Mouse (Mus musculus): ENCODE measurements around the gene Rab3d.

- TF ChIP-seq CTCF (IDR thresholded peaks at IDR 0.05; ENCODE audit: borderline replicate concordance, extremely low read depth, insufficient read depth, insufficient read length) (no peak), POLR2A (IDR thresholded peaks at IDR 0.05; ENCODE audit: borderline replicate concordance, extremely low read depth, insufficient read depth, insufficient read length, poor library complexity, severe bottlenecking) (no peak)
These were observed 51.4 kb downstream of the Rab3d start for GRCm38 (mm10) chr9:21866641-21867040.

Measured in brain, embryonic 14.5 days (tissue).